Mouse (Mus musculus): ENCODE results near the gene Eomes.

Eomes gene

DNA sequence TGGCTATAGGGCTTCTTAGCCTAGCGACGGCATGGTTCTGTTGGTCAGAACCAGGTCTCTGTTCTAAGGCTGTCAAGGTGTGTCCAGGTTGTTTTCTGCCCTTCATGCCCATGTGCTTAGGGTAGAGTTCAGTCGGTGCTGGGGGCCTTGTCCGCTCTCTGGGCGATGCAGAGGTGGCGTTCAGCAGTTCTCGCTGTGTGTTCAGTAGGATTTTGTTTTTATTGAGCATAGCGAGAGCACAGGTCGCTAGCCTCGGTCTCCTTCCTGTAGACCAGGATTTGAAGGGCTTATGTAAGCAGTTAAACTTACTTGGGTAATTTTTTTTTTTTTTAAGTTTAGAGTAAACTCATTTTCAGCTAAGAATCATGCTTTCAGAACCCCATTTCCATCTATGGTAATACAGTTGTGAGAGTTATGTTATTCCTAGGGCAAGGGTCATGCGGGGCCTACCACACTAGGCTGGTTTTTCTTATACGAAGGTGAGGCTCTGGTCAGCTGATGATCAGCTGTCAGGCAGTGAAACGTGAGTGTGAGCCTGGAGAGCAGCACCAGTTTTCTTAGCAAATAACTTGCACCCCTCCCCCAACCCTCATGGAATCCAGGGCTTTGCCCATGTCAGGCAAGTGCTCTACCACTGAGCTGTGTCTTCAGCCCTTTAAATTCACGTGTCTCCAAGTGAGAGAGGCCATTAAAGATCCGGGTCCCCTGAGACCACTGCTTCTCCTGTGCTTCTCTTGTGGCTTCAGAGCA lies 33.1 kb downstream of the Eomes start:
- in situ Hi-C loops (cut with MboI; ENCODE audit: unreplicated experiment in 2 of 2), result no loop called here

DNA sequence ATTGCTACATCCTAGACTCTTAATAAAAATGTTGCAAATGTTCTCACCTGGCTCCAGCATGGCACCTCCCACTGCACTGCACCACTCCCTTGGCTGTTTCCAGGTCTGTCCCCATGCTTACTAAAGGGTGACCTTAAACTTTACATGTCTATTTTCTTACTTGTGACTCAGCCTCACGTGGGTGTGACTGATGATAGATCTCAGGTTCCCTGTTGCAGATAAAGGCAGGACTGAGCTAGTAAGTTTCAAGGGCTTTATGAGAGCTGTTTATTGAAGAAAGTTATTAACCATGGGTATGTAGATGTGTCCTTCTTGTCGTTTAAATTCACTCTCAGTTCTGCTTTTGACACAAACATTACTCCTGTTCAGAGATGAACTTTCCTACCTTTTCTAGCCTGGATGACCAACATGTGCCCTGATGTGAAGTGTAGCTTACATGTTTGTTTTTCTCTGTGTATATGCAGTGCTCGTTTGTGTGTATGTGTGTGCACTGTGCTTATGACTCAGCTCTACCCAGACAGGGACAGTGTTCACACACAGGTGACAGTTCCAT lies 34.7 kb downstream of the Eomes start:
- in situ Hi-C loops (cut with MboI; ENCODE audit: unreplicated experiment in 2 of 2), result no loop called here

DNA sequence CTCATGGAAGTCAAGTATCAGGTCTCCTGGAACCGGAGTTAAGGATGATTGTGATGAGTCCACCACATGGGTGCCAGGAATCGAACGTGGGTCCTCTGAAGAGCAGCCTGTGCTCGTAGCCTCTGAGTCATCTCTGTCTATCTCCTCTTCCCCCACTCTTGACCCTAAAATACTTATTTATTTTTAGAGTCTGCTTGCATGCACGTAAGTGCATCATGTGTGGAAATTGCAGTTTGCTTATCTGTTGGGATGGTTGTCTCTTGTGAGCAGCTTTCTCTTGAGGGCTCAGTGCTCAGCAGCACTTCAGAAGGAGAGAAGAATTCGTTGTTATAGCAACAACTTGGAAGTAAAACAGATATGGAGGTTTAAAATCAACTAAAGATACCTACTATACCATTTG lies 37.5 kb downstream of the Eomes start:
- in situ Hi-C loops (cut with MboI; ENCODE audit: unreplicated experiment in 2 of 2), result no loop called here

DNA sequence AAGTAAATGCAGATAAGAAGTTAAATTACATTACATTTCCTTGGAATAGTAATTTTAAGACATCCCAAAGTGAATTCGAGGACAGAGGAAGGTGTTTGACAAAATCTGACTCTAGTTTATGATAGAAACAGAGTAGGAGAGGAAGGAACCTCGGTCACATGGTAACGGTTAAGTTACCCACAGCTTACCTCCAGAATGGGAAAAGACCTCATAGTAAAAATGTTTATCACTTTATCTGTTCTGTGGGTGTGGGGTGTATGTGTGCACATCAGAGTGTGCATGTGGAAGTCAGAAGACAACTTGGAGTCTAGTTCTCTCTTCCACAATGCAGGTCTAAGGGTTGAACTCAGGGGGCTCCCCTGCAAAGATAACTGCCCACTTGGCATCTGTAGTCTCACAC lies 38.1 kb downstream of the Eomes start:
- in situ Hi-C loops (cut with MboI; ENCODE audit: unreplicated experiment in 2 of 2), result no loop called here

DNA sequence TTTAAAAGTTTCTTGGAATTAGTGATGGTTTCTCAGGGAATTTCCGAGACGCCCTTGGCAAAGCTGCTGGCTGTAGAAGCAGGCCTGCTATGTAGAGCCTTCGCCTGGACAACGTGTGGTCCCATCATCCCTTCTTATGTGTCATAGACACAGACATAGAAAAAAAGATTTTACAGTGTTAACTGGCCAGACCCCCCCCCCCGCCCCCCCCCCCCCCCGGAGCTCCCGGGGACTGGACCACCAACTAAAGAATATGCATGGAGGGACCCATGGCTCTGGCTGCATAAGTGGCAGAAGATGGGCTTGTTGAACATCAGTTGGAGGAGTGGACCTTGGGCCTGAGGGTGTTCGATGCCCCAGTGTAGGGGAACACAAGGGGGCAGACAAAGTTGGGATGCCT lies 39.6 kb downstream of the Eomes start:
- in situ Hi-C loops (cut with MboI; ENCODE audit: unreplicated experiment in 2 of 2), result no loop called here

DNA sequence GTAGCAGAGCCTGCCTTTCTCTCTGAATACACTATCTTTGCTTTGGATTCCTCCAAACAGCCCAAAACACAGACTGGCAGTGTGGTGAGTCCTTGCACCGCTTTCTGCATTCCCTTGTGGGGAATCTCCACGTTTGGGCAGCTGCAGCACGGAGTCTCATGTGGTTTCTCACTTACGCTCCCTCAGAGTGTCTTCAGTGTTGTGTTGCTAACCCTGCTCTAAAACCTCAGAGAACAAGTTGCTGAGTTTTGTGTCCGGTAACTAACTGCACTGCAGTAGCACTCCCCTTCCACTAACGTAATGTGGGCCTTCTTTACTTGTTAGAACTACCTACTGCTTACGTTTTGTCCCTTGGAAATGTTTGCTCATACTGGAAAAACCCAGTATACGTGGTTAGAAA lies 41.1 kb downstream of the Eomes start:
- in situ Hi-C loops (cut with MboI; ENCODE audit: unreplicated experiment in 2 of 2), result no loop called here

DNA sequence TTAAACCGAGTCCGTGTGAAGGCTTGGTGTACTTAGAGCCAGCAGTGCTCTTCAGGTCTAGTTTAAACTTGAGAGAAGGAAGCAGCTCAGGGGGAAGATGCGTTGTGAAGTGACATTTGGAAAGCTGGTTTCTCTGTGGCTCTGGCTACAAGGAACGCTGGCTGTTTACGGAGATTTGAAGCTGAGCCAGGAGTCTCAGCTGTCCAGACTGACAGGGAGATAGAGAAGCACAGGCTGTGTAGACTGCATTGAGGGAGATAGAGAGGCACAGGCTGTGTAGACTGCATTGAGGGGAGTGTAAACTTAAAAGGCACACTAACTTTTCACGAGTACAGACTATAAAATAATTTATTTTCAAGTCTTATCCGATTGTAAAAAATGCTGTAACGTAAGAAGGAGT lies 42.0 kb downstream of the Eomes start:
- in situ Hi-C loops (cut with MboI; ENCODE audit: unreplicated experiment in 2 of 2), result no loop called here

DNA sequence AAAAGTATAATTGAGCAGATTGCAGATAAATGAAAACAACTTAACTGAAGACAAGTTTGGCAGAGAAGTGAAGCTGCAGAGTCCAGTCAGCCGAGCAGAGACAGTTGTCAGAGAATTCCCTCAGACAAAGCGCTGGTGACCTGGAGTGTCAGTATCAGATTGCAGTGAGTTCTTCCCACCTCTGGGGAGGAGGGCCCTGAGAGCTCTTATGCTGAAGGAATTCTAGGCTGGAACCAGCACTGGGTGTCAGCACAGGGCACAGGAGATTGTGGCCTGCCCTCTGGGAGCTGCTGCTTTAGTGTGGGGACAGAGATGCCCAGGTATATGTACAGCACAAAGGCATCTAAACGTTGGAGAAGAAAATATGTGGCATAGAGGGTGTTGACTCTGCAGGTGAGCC lies 42.8 kb downstream of the Eomes start:
- in situ Hi-C loops (cut with MboI; ENCODE audit: unreplicated experiment in 2 of 2), result no loop called here

DNA sequence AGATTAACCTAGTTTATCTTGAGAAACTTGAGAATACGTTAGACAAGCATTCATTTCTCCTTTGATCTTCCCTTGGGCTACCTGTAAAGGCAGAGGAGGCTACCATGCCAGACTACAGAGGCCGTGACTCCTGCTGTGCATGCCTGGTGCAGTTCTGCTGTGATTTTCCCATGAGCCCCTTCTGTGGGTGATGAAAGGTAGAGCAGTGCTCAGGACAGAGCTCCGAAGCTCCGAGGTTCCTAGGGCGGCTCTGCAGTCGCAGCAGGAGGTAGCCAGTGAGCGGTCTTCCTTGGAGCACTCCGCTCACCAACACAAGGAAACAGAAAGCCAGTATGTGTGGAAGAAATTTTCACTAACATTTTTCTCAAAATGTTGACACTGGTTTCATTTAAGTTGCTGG lies 43.6 kb downstream of the Eomes start:
- in situ Hi-C loops (cut with MboI; ENCODE audit: unreplicated experiment in 2 of 2), result no loop called here

DNA sequence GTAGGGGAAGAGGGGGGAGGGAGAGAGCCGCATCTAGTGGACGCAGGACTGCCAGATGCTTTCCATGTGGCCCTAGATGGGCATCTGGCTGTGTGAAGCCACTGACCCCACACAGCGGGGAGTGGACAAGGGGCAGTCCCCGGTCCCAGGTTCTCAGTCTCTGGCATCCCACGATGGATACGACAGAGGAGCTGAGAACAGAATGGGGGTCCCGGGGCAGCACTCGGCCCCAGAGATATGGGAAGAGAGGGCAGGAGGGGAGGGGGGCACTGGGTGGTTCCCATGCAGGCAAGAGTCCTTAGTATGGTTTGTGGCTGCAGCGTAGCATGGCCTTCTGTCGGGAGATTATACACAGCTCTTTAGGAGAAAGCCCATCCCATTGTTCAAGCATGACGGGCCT lies 45.7 kb downstream of the Eomes start:
- in situ Hi-C loops (cut with MboI; ENCODE audit: unreplicated experiment in 2 of 2), result no loop called here

DNA sequence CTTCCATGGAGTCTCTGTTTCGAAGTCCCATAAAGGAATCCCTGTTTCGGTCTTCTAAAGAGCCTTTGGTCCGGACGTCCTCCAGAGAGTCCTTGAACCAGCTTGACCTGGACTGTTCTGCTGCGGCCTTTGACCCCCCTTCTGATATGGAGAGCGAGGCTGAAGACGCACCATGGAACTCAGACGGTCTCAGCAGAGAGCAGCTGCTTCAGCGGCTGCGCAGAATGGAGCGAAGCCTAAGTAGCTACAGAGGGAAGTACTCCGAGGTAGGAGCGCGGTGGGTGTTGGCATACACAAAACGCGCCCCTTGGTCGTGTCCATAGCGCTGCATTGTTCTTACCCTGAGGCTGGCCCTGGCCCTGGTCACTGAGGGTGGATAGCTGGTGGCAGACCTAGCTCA lies 49.0 kb downstream of the Eomes start:
- in situ Hi-C loops (cut with MboI; ENCODE audit: unreplicated experiment in 2 of 2), result no loop called here

DNA sequence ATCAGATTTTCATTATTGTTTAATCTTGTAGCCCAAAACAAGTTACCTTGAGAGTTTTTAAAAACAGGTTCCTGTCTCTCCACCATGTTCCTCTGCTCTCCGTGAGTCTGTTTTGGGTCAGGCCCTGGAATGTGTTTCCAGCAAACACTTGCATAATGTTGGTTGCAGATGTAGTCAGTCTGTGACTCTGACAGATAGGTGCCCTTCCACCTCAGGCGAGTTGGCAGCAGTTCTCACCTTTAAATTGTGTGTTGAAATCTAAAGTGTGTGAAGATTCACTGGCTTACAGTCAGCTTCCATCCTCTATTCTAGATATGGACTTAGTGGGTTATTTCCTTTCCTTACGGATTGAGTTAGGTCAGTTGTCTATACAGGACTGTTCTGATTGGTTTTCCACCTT lies 51.8 kb downstream of the Eomes start:
- in situ Hi-C loops (cut with MboI; ENCODE audit: unreplicated experiment in 2 of 2), result no loop called here

DNA sequence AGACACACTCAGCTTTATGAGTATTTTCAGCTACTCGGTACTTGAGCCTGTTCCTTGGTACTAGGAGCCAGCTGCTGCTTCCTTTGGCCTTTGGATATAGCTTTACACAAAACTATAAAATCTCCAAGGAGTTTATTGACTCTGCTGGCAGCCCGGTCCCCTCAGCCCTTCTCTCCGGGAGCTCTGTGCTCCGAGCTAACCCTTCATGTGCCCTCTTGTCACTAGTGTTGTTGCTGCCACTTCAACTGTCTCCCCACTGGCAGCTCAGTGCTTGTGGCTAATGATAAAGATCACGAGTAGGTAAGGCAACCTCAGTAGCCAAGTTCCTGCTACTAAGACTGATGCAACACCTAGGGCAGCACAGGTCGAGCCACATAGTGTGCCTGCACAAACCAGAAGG lies 52.7 kb downstream of the Eomes start:
- in situ Hi-C loops (cut with MboI; ENCODE audit: unreplicated experiment in 2 of 2), result no loop called here

DNA sequence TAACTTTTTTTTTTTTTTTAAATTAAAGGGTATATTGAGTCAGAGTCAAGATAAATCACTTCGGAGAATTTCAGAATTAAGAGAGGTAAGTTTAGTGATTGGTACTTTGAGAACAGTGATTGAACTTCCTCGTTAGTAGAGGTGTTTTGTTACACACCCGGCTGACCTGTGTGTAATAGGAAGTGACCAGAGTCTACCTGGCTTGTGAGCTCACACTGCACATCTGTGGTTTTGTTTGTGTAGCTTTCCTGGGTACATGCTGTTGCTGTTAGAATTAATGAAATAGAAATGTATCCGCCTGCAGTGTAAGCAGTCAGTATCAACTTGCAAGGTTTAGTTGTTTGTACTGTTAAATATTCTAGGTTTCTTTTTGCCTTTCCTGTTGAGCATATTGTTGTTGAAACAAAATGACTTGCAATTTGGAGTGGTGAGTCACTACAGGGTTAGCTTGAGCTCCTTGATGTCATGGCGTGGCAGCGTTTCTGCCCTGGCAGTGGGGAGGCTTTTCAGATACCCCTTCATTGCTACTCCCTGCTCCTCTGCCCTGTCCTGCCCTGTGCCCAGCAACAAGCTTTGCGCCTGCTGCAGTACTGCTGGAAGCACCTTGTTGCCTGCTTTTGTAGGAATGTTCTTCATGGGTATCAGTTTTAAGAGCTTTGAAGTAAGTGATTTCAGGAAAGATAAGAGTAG lies 54.6 kb downstream of the Eomes start:
- in situ Hi-C loops (cut with MboI; ENCODE audit: unreplicated experiment in 2 of 2), result no loop called here

Data from v-Abl transformed pro-B cells (cell line).